Mouse (Mus musculus) lung, postnatal 0 days (tissue): ENCODE results near the gene Pfn1.

Experiments
- CTCF ChIP-seq: IDR thresholded peaks from 2 replicates; pipeline ENCODE4 v1.5.1; 2016; ENCODE audit warnings: antibody characterized with exemption, mild to moderate bottlenecking
- EP300 ChIP-seq: IDR thresholded peaks from 2 replicates; pipeline ENCODE4 v1.6.1; 2016; ENCODE audit warnings: antibody characterized with exemption, mild to moderate bottlenecking, control low read depth

DNA sequence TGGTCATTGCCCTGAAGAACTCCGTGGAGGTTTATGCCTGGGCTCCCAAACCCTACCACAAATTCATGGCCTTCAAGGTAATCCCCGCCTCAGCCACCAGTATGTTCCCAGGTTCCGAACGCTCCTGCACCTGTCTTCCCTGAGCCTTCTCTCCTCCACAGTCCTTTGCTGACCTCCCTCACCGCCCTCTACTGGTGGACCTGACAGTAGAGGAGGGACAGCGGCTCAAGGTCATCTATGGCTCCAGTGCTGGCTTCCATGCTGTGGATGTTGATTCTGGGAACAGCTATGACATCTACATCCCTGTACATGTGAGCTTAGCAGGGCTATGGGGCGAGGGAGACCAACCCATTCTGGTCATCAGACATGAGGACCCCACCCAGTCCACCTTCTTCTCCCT, 41.9 kb downstream of the Pfn1 start:
- TF ChIP-seq CTCF, result peak; percentile 31; the same call in 1 of the 2 replicates
- TF ChIP-seq EP300, result no peak
